Mouse (Mus musculus): Measurements from ENCODE around the gene Cpvl.
A peak's percentile ranks its signal among the peaks of the same experiment; 100 is the strongest.

The Cpvl gene

GRCm38 (mm10) chr6:53972238-53972743, 6.2 kb downstream of the Cpvl start:
- DNase-seq (ENCODE audit: low read depth, low spot score), result no peak

GRCm38 (mm10) chr6:53971729-53972128, 6.7 kb downstream of the Cpvl start:
- no peak for DNase-seq (ENCODE audit: low read depth, low spot score)

- DNase-seq (ENCODE audit: low read depth, low spot score), result no peak
Measured at GRCm38 (mm10) chr6:53969081-53969480, 9.4 kb downstream of the Cpvl start.

GRCm38 (mm10) chr6:53968550-53968949, 9.9 kb downstream of the Cpvl start:
- no peak for DNase-seq (ENCODE audit: low read depth, low spot score)

- DNase-seq (ENCODE audit: low read depth, low spot score), result no peak
Measured at GRCm38 (mm10) chr6:53966595-53966994, 11.9 kb downstream of the Cpvl start.

- no peak for DNase-seq (ENCODE audit: low read depth, low spot score)
Measured at GRCm38 (mm10) chr6:53965900-53966299, 12.6 kb downstream of the Cpvl start.

- no peak for DNase-seq (ENCODE audit: low read depth, low spot score)
Measured at GRCm38 (mm10) chr6:53963906-53964496, 14.5 kb downstream of the Cpvl start.

GRCm38 (mm10) chr6:53962006-53962405, 16.5 kb downstream of the Cpvl start:
- DNase-seq (ENCODE audit: low read depth, low spot score), result no peak

- no peak for DNase-seq (ENCODE audit: low read depth, low spot score)
Measured at GRCm38 (mm10) chr6:53959826-53960225, 18.6 kb downstream of the Cpvl start.

- peak; percentile 66 for DNase-seq (ENCODE audit: low read depth, low spot score)
Measured at GRCm38 (mm10) chr6:53958321-53958720, 20.1 kb downstream of the Cpvl start.

- DNase-seq (ENCODE audit: low read depth, low spot score), result no peak
Measured at GRCm38 (mm10) chr6:53956513-53956912, 22.0 kb downstream of the Cpvl start.

- DNase-seq (ENCODE audit: low read depth, low spot score), result no peak
Measured at GRCm38 (mm10) chr6:53955846-53956245, 22.6 kb downstream of the Cpvl start.

- no peak for DNase-seq (ENCODE audit: low read depth, low spot score)
Measured at GRCm38 (mm10) chr6:53955271-53955670, 23.2 kb downstream of the Cpvl start.

GRCm38 (mm10) chr6:53954106-53954505, 24.4 kb downstream of the Cpvl start:
- DNase-seq (ENCODE audit: low read depth, low spot score), result peak; percentile 36

- no peak for DNase-seq (ENCODE audit: low read depth, low spot score)
Measured at GRCm38 (mm10) chr6:53953348-53953747, 25.1 kb downstream of the Cpvl start.

GRCm38 (mm10) chr6:53951421-53951820, 27.1 kb downstream of the Cpvl start:
- DNase-seq (ENCODE audit: low read depth, low spot score), result no peak

GRCm38 (mm10) chr6:53950876-53951275, 27.6 kb downstream of the Cpvl start:
- DNase-seq (ENCODE audit: low read depth, low spot score), result no peak

GRCm38 (mm10) chr6:53948388-53949035, 30.0 kb downstream of the Cpvl start:
- no peak for DNase-seq (ENCODE audit: low read depth, low spot score)

GRCm38 (mm10) chr6:53944887-53945286, 33.6 kb downstream of the Cpvl start:
- DNase-seq (ENCODE audit: low read depth, low spot score), result peak; percentile 20

- no peak for DNase-seq (ENCODE audit: low read depth, low spot score)
Measured at GRCm38 (mm10) chr6:53944417-53944816, 34.1 kb downstream of the Cpvl start.

- DNase-seq (ENCODE audit: low read depth, low spot score), result no peak
Measured at GRCm38 (mm10) chr6:53942190-53942831, 36.2 kb downstream of the Cpvl start.

GRCm38 (mm10) chr6:53939752-53940151, 38.7 kb downstream of the Cpvl start:
- DNase-seq (ENCODE audit: low read depth, low spot score), result no peak

GRCm38 (mm10) chr6:53938942-53939341, 39.5 kb downstream of the Cpvl start:
- no peak for DNase-seq (ENCODE audit: low read depth, low spot score)

Measured in skeletal muscle tissue, adult 2 months (tissue).